Mouse (Mus musculus) kidney, embryonic 15.5 days (tissue): Measurements from ENCODE around the gene Kcnc1. TPM values are rescaled to one million over a fixed set of nuclear protein-coding genes. Genes with fewer than 3 reads are reported as not detected.

Source experiments
- ATAC-seq: fragments of 200-750 bp; cut with Nextera tagmentation; replicated peaks from 2 replicates; pipeline ENCODE4 v1.8.0; 2017; ENCODE audit warnings: moderate TSS enrichment; ENCODE audit not compliant: low FRiP score
- H3K27ac ChIP-seq: fragments of 300-500 bp; sonication (generic); 2 replicates; pipeline ENCODE4 v1.5.1; 2015; ENCODE audit warnings: mild to moderate bottlenecking, inconsistent platforms
- H3K27me3 ChIP-seq: fragments of 300-500 bp; sonication (generic); 2 replicates; pipeline ENCODE4 v1.6.1; 2015; ENCODE audit warnings: inconsistent platforms
- H3K36me3 ChIP-seq: fragments of 300-500 bp; sonication (generic); 2 replicates; pipeline ENCODE4 v1.6.1; 2015; ENCODE audit warnings: inconsistent platforms
- H3K4me1 ChIP-seq: fragments of 300-500 bp; sonication (generic); 2 replicates; pipeline ENCODE4 v1.6.1; 2015; ENCODE audit warnings: inconsistent platforms
- H3K4me2 ChIP-seq: fragments of 300-500 bp; sonication (generic); 2 replicates; pipeline ENCODE4 v1.6.1; 2015; ENCODE audit warnings: moderate library complexity, mild to moderate bottlenecking, inconsistent platforms
- H3K4me3 ChIP-seq: fragments of 300-500 bp; sonication (generic); replicated peaks from 2 replicates; pipeline ENCODE4 v1.5.1; 2015; ENCODE audit warnings: mild to moderate bottlenecking, inconsistent platforms
- H3K9ac ChIP-seq: fragments of 300-500 bp; sonication (generic); 2 replicates; pipeline ENCODE4 v1.6.1; 2015; ENCODE audit warnings: mild to moderate bottlenecking, inconsistent platforms
- H3K9me3 ChIP-seq: fragments of 300-500 bp; sonication (generic); replicated peaks from 2 replicates; pipeline ENCODE4 v1.6.1; 2016; ENCODE audit warnings: inconsistent platforms
- WGBS: fragments of 180-500 bp; shearing (Covaris S2); methylation state at CpG from one replicate; pipeline ENCODE4 v1.1.7; 2015; ENCODE audit warnings: mixed read lengths; 5-methylcytosine and 5-hydroxymethylcytosine counted together
- polyA plus RNA-seq: library from polyadenylated mRNA; unstranded; fragments of >200 nt; fragmentation: Nextera tagmentation; extraction: Ambion mirVana; gene quantifications from 2 replicates; pipeline ENCODE4 v1.2.1, GENCODE M21; 2015

Kcnc1 gene
- polyA plus RNA-seq, 1 experiment from 2014 or later, result 0.06 TPM

DNA sequence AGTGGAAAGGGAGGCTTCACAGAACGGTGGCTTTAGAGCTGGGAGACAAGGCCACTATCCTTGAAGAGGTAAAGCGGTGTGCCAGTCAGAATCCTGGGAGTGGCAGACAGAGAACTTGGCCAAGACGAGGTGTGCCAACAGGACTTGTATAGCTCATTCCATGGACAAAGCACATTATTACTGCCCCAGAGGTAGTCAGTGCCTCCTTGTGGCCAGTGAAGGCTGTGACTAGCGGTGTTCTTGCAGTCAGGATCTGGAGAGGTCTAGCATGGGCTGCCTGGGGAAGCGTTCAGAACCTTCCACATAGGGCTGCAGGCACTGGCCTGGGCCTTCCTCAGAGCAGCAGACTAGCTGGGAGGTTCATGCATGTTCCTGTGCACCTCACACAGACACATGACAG lies 39.5 kb downstream of the Kcnc1 start:
- WGBS, result 89% methylated on average over 5 of the region's 5 CpGs
- Histone ChIP-seq H3K4me1 (0 out of 2 replicates have a peak, but pooled peaks cover 6% of the 10 kb centered on the region), H3K9me3 (no peaks in the 10 kb centered on the region), H3K27me3 (0 out of 2 replicates have a peak, but pooled peaks cover 4% of the 10 kb centered on the region), H3K4me3 (no peak overlapping the region), H3K27ac (no peak overlapping the region), H3K4me2 (no peak overlapping the region), H3K36me3 (no peaks in the 10 kb centered on the region), H3K9ac (no peak overlapping the region)
- no peak for ATAC-seq

DNA sequence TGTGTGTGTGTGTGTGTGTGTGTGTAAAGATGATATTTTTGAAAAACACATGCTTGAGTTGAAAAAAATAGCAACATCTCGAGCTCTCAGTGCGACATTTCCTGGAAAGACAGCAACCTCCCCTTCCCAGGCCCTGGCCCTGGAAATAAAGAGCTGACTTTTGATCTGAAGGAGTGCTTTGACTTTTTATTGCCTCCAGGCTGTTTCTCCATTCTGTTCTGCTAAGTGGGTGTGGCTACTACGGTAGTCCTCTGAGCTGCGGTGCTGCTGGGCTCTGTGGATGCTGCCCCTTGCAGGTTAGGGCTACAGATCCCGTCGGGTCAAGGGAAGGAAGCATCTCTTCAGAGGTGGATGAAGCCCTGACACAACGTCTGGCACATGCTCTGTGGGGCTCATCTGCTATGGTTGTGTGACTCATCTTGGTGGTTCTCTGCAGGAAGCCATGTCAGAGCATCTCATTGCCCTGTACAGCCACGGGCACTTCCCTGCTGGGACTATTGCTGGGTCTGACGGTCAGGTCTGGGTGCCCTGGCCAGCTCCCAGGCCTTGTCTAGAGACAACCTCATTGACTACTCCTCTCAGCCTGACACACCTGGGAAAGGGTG lies 42.3 kb downstream of the Kcnc1 start:
- Histone ChIP-seq H3K36me3 (no peaks in the 10 kb centered on the region), H3K4me3 (no peak overlapping the region), H3K27me3 (0 out of 2 replicates have a peak, but pooled peaks cover 4% of the 10 kb centered on the region), H3K9ac (no peak overlapping the region), H3K27ac (no peak overlapping the region), H3K4me2 (no peak overlapping the region), H3K9me3 (no peaks in the 10 kb centered on the region), H3K4me1 (0 out of 2 replicates have a peak, but pooled peaks cover 4% of the 10 kb centered on the region)
- WGBS, result 19% methylated on average over 9 of the region's 9 CpGs
- ATAC-seq, result no peak

DNA sequence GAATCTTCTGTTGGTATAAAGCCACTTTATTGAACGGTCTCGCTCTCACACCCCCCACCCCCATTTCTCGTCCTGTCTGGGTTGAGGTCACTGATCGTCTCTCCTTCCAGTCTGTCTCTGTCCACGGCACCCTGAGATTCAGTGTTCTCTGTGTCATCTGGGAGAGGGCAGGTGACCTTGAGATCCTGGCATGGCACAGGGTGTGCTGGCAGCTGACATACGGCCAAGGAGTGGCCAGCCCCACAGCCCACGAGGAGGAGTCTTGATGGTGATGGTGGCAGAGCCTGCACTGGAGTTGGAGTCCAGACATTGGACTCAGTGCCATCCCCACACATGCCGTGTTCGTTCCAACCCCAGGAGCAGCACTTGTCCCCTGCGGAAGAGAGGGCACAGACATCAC lies 46.9 kb downstream of the Kcnc1 start:
- no peaks in the 10 kb centered on the region for H3K36me3 ChIP-seq
- H3K9ac ChIP-seq, result no peak overlapping the region
- ATAC-seq, result no peak
- H3K4me1 ChIP-seq, result no peaks in the 10 kb centered on the region
- WGBS, result 74% methylated on average over 10 of the region's 10 CpGs
- 0 out of 2 replicates have a peak, but pooled peaks cover 4% of the 10 kb centered on the region for H3K27me3 ChIP-seq
- H3K27ac ChIP-seq, result no peak overlapping the region
- no peaks in the 10 kb centered on the region for H3K9me3 ChIP-seq
- no peak overlapping the region for H3K4me3 ChIP-seq
- no peak overlapping the region for H3K4me2 ChIP-seq

DNA sequence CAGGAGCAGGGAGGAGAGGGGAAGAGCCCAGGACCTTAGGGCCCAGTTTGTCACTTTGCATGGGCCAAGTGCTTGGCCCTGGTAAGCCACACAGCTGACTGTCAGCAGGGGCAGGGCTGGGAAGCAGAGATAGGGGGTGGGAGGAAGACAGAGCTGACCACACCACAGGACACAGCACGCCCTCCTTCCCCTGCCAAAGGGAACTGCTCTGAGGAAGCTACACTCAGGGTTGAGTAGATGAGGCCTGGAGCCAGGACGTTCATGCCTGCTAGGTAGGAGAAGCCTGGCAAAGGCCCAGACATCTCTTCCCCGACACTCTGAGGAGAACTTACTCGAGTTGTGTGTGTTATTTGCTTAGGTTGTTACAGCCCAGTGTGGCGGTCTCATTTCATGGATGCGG lies 49.6 kb downstream of the Kcnc1 start:
- no peak overlapping the region for H3K9ac ChIP-seq
- 75% methylated on average over 6 of the region's 6 CpGs for WGBS
- no peak overlapping the region for H3K4me3 ChIP-seq
- no peak overlapping the region for H3K27ac ChIP-seq
- H3K36me3 ChIP-seq, result no peaks in the 10 kb centered on the region
- H3K9me3 ChIP-seq, result no peaks in the 10 kb centered on the region
- H3K4me1 ChIP-seq, result 0 out of 2 replicates have a peak, but pooled peaks cover 4% of the 10 kb centered on the region
- H3K4me2 ChIP-seq, result no peak overlapping the region
- H3K27me3 ChIP-seq, result no peaks in the 10 kb centered on the region
- ATAC-seq, result no peak

- Histone ChIP-seq H3K36me3 (no peaks in the 10 kb centered on the region), H3K27me3 (no peaks in the 10 kb centered on the region), H3K4me2 (no peak overlapping the region), H3K27ac (no peak overlapping the region), H3K9me3 (no peaks in the 10 kb centered on the region), H3K9ac (no peak overlapping the region), H3K4me3 (no peak overlapping the region), H3K4me1 (0 out of 2 replicates have a peak, but pooled peaks cover 4% of the 10 kb centered on the region)
- no peak for ATAC-seq
- 56% methylated on average over 9 of the region's 9 CpGs for WGBS
These were observed 51.3 kb downstream of the Kcnc1 start for GRCm38 (mm10) chr7:46447473-46448165.

DNA sequence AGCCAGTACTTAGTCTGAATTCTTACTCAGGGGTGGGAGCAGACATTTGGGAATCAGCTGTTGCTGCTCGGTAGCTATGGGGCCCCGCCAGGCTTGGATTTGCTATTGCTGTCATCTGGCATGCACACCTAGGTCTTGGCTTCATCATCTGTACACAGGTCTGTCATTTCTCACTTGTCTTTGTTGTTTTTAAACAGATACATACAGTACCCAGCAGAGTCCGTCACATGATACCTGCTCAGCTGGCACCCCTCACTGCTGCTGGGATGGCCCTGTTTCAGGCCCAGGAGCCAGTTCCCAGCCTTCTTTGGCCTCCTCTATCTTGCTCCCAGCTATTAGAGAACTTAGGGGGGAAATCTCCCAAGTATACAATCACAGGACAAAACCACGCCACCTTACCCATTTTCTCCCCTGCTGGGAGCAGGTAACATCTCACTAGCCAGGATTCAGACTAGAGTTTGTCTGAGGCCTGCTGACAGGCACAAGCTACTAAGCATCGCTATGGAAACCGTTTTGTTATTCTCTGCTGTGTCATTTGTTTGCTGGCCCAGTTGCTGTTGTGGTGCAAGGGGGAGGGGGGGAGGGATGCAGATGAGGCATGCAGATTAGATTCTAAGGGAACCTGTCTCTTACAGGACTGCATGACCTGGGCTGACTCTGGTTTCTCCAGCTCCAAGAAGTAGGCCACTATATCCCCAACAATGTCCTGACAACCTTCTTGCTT lies 52.8 kb downstream of the Kcnc1 start:
- Histone ChIP-seq H3K27me3 (no peaks in the 10 kb centered on the region), H3K4me3 (no peak overlapping the region), H3K4me2 (no peak overlapping the region), H3K9ac (no peak overlapping the region), H3K9me3 (no peaks in the 10 kb centered on the region), H3K27ac (no peak overlapping the region), H3K4me1 (0 out of 2 replicates have a peak, but pooled peaks cover 4% of the 10 kb centered on the region), H3K36me3 (no peaks in the 10 kb centered on the region)
- no peak for ATAC-seq
- 60% methylated on average over 6 of the region's 6 CpGs for WGBS

- Histone ChIP-seq H3K27me3 (no peaks in the 10 kb centered on the region), H3K4me1 (0 out of 2 replicates have a peak, but pooled peaks cover under 1% of the 10 kb centered on the region), H3K4me3 (no peak overlapping the region), H3K36me3 (no peaks in the 10 kb centered on the region), H3K9me3 (no peaks in the 10 kb centered on the region), H3K4me2 (no peak overlapping the region), H3K9ac (no peak overlapping the region), H3K27ac (no peak overlapping the region)
- WGBS, result 36% methylated on average over 10 of the region's 10 CpGs
- no peak for ATAC-seq
These were observed 57.8 kb downstream of the Kcnc1 start for GRCm38 (mm10) chr7:46453930-46454679.

DNA sequence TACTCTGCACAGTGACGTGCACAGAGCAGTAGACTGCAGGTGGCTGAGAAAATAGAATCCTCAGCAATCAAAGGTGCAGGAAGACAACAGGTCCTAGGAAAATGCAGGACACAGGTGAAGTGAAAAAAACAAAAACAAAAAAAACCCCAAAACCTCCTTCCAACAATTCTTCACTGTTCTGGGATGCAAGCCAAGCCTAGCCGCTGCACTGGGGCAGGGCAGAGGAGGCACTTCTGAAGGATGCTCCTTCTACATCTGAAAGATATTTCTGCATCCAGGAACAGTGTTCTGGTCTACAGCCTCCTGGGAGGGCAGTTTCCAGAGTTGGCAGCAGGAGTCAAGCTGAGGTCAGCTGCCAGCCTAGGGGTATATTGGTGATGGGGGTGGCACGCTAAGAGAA lies 61.6 kb downstream of the Kcnc1 start:
- 71% methylated on average over 3 of the region's 3 CpGs for WGBS
- H3K4me2 ChIP-seq, result no peak overlapping the region
- no peak overlapping the region for H3K9ac ChIP-seq
- H3K27ac ChIP-seq, result no peak overlapping the region
- no peaks in the 10 kb centered on the region for H3K9me3 ChIP-seq
- H3K36me3 ChIP-seq, result no peaks in the 10 kb centered on the region
- H3K4me3 ChIP-seq, result no peak overlapping the region
- H3K27me3 ChIP-seq, result no peaks in the 10 kb centered on the region
- ATAC-seq, result no peak
- H3K4me1 ChIP-seq, result no peaks in the 10 kb centered on the region

- WGBS, result 85% methylated on average over 2 of the region's 2 CpGs
- H3K27ac ChIP-seq, result no peak overlapping the region
- H3K9ac ChIP-seq, result no peak overlapping the region
- H3K4me2 ChIP-seq, result no peak overlapping the region
- no peak for ATAC-seq
- no peaks in the 10 kb centered on the region for H3K4me1 ChIP-seq
- no peak overlapping the region for H3K4me3 ChIP-seq
- H3K36me3 ChIP-seq, result no peaks in the 10 kb centered on the region
- H3K27me3 ChIP-seq, result no peaks in the 10 kb centered on the region
- no peaks in the 10 kb centered on the region for H3K9me3 ChIP-seq
These were observed 62.9 kb downstream of the Kcnc1 start for GRCm38 (mm10) chr7:46459200-46459599.

DNA sequence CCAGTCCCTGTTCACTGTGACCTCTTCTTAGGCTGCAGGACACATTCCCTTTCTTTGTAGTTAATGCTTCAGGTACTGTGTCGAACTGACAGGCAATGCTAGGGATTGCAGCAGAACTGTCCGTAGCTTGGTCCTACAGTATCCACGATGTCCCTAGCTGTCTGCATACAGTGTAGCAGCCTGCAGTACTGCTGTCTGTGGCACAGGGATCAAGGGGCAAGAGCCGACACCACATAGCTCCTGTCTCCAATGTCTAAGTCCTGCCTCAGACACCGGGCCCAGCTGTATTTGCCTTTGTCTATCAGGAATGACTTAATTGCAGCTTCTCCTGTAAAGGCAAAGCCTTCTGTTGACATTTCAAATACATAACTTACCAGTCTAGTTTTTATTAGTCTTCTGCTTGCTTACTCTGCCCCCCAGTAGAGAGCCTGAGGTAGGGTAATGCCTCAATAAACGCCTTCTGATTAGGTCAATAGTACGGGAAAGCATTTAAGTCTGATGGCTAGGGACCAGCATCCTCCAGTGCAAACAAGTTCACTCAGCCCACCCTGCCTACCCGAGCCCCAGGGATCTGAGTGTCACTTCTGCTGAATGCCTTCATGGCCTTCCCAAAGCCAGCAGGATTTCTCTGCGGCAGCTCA lies 63.4 kb downstream of the Kcnc1 start:
- Histone ChIP-seq H3K27ac (no peak overlapping the region), H3K36me3 (no peaks in the 10 kb centered on the region), H3K9ac (no peak overlapping the region), H3K27me3 (no peaks in the 10 kb centered on the region), H3K4me3 (no peak overlapping the region), H3K4me2 (no peak overlapping the region), H3K9me3 (no peaks in the 10 kb centered on the region), H3K4me1 (no peaks in the 10 kb centered on the region)
- WGBS, result 77% methylated on average over 9 of the region's 9 CpGs
- ATAC-seq, result no peak

- no peak overlapping the region for H3K27ac ChIP-seq
- H3K27me3 ChIP-seq, result no peaks in the 10 kb centered on the region
- H3K36me3 ChIP-seq, result no peaks in the 10 kb centered on the region
- WGBS, result 69% methylated on average over 8 of the region's 8 CpGs
- no peaks in the 10 kb centered on the region for H3K4me1 ChIP-seq
- H3K4me2 ChIP-seq, result no peak overlapping the region
- no peak overlapping the region for H3K4me3 ChIP-seq
- no peak overlapping the region for H3K9ac ChIP-seq
- H3K9me3 ChIP-seq, result no peaks in the 10 kb centered on the region
- ATAC-seq, result no peak
These were observed 66.0 kb downstream of the Kcnc1 start for GRCm38 (mm10) chr7:46462287-46462686.
